Mouse (Mus musculus): ENCODE data around the gene Gyg.
"Not testable (repeated sequence)": the region's sequence is repeated elsewhere in the genome, so short reads cannot be mapped to it uniquely, and the experiment has no call there.

Gyg gene

GRCm38 (mm10) chr3:20130456-20131349, 24.4 kb downstream of the Gyg start:
- no peak for DNase-seq

GRCm38 (mm10) chr3:20129491-20129890, 25.6 kb downstream of the Gyg start:
- DNase-seq: no peak

GRCm38 (mm10) chr3:20127047-20127595, 28.0 kb downstream of the Gyg start:
- no peak for DNase-seq

- DNase-seq: no peak
These were observed 29.5 kb downstream of the Gyg start for GRCm38 (mm10) chr3:20125604-20126003.

GRCm38 (mm10) chr3:20121582-20121981, 33.5 kb downstream of the Gyg start:
- DNase-seq: not testable (repeated sequence)

- DNase-seq: no peak
These were observed 35.4 kb downstream of the Gyg start for GRCm38 (mm10) chr3:20119686-20120244.

GRCm38 (mm10) chr3:20119044-20119591, 36.0 kb downstream of the Gyg start:
- DNase-seq: no peak

GRCm38 (mm10) chr3:20111913-20112312, 43.2 kb downstream of the Gyg start:
- DNase-seq: no peak

GRCm38 (mm10) chr3:20108881-20109280, 46.2 kb downstream of the Gyg start:
- DNase-seq: no peak

GRCm38 (mm10) chr3:20104776-20105175, 50.3 kb downstream of the Gyg start:
- DNase-seq: peak in 1 of 2 experiments; percentile 13

GRCm38 (mm10) chr3:20104318-20104717, 50.8 kb downstream of the Gyg start:
- DNase-seq: no peak

- DNase-seq: no peak
These were observed 51.3 kb downstream of the Gyg start for GRCm38 (mm10) chr3:20103830-20104229.

GRCm38 (mm10) chr3:20082161-20082560, 73.0 kb downstream of the Gyg start:
- DNase-seq: no peak

- DNase-seq: no peak
These were observed 78.7 kb downstream of the Gyg start for GRCm38 (mm10) chr3:20076145-20077053.
